Mouse (Mus musculus): ENCODE data around the gene Crocc.

Crocc gene

DNA sequence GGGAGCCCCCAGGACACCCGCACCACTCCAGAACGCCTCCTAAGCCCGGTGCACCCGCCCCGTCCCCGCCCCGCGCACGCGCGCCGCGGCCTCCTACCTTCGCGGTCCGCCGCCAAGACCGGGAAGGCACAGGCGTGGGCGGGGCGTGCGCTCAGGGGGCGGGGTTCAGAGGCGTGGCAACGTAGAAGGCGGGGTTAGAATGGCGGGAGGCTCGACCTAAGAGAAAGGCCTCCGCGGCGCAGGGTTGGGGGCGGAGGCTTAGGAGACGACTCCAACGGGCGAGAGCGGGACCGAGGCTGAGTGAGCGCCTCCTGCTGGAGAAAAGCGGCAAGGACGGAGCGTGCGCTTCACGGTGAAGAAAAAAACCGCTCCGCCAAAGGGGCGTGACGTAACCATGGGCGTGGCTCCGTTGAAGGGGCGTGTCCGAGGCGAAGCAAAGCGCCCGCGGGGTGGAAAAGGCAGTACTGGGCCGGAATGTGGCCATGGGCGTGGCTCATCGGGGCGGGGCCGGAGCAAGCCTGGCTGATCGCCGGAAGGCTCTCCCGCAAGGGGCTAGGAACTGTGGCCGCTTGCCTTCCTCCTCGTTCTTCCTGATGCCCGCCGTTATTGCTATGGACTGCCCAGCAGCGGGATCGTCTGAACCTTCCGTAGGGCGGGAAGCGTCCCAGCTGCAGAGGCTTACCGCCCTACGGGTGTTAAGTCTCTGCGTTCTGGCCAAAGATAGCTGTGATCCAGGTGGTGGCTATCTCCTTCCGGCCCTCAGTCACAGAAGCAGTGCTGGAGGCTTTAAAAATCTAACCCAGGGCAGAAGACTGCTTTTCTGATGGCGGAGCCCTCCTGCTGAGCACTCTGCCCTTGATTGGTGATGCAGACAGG is at the start of gene Crocc:
Gene Crocc (minus strand): TSS at position 125 of the 876 bp plus-strand sequence.
- peak; percentile 100 for DNase-seq

DNA sequence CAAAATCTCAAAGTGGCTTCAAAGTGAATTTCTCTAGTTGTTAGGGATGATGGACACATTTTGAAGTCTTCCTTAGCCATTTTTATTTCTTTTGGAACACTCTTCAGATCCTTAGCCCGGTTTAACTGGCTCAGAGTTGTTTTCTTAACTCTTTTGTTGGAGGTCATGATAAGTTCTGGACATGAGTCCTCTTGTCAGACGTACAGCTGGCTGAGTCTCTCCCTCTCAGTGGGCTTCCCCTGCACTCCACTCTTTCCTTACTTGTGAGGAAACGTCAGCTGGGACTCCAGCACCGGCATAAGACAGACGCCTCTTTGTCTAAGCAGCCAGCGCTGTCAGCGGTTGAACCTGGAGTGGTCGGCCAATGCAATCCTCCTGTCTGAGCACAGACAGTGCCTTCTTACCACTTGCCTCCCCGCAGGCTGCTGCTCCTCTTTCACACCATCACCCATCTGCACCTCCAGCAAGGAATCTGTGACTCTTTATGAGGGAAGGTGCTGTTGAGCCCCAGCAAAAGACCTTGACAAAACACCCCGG is 47.9 kb upstream of the Crocc start:
- DNase-seq = no peak

DNA sequence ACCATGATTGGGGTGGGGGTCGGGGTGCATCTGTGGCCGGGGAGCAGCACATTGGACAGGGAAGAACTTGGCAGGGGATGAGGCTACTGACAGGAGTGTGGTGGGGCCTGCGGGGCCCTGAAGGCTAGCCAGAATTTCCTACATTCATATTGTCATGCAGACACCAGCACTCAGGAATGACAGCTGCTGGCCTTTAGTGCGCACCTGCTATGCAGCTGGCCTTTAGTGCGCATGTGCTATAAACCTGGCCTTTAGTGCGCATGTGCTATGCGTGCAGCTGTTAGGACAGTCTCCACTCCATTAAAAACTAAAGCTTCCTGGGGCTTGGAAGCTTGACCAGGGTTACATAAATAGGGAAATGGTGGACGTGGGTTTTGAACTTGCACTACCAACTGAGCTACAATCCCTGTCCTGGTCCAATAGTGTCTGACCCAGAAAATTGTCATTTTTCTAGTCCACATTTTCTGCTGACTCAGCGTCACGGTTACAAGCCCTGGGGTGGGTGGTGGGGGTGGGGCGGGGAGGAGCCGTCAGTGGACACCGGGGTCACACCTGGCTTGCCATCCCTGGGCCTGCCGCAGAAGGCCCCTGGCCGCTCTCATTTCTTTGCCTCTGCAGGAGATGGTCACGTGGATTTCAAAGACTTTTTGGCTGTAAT is 46.3 kb upstream of the Crocc start:
- DNase-seq = no peak

DNA sequence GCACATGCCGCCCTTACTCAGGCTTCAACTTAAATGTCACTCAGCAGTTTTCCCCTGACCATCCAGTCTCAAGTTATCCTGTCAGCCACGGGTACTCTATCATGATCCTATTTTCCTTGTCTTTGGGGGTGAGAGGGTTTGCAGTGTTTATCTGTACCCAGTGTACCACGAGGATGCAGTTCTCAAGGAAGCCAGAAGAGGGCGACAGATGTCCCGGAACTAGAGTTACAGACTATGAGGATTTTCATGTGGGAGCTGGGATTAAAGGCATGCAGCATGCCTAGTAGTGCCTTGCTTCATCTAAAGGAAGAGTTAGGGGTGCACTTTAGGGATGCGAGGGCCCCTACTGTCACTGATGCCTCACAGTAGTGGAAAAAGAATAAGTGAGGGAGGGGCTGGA is 41.5 kb upstream of the Crocc start:
- peak; percentile 44 for DNase-seq

DNA sequence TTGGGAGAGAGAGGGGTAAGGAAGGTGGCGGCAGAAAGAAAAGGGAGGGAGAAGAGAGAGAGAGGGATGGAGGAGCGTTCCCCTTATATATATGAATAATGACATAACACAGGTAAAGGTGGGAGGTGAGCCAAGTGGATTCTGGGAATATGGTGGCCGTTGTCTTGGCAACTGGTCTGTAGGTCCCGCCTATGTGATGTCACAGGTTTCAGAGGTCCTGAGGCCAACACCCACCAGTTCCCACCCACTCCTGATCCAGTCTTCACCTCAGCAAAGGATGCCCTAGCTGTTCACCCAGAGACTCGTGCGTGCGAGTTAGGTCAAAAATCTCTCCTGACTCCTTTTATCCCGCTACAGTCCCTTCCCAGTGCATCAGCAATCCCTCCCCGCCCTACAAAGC is 40.9 kb upstream of the Crocc start:
- no peak for DNase-seq

DNA sequence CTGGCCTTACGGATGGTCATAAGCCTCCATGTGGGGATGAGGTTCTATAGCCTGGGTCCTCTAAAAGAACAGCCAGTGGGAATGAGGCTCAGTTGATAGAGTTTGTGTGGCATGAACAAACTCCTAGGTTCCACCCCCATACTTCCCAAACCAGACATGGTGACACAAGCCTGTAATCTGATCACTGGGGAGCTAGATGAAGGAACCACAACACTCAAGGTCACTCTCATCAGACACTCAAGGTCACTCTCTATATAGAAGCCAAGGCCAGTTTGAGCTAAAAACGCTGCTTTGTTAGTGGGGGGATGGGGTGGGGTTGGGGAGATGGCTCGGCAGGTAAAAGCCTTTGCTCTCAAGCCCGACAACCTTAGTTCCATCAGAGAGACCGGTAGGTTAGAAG is 39.6 kb upstream of the Crocc start:
- DNase-seq = no peak

DNA sequence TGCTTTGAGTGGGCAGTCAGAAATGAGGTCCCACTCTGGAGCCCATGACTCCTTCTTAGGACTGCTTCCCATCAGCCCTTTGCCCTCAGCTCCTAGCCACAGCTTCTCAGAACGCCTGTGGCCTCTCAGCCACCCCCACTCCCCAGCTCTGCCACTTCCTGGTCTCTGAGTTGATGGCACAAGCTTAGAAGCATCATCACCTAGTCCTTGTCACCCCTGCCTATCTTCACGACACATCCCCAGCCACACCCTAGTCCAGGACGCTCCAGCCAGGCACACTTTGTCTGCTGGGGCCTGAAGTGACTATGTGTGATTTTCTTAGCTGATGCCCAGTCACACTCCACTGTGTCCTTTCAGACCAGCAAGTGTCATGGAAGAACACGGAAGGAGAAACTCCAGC is 38.6 kb upstream of the Crocc start:
- no peak for DNase-seq

DNA sequence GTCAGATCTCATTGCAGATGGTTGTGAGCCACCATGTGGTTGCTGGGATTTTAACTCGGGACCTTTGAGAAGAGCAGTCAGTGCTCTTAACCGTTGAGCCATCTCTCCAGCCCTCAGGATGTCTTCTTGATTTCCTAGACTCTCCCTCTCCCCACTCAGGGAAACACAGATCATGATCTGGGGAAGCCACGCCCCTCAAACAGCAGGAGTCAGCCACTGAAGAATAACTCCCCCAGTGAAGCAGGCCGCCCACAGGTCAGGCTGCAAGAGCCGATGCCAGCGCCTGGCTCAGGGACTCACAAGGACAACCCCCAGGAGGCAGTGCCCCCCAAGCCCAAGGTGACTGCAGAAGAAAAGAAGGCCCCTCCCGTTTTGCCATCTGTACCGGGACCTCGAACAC is 36.4 kb upstream of the Crocc start:
- DNase-seq = no peak

DNA sequence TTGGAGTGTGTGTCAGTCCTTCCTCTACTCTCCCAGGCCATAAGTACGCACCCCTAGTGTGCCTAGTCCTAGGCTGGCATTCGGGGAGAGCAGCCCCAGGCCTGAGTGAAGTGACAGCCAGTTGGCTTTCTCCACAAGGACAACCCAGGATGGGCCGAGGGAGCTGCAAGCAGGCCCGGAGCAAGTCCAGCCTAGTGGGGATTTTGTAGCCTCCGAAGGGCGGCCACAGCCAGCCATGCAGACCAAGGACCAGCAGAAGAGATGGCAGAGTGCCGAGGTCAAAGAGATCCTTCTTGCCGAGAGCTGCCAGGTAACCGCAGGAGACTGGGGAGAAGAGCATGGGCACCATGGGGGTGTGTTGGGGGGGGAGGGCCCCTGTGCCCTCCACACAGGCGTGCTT is 34.7 kb upstream of the Crocc start:
- DNase-seq = peak; percentile 25

DNA sequence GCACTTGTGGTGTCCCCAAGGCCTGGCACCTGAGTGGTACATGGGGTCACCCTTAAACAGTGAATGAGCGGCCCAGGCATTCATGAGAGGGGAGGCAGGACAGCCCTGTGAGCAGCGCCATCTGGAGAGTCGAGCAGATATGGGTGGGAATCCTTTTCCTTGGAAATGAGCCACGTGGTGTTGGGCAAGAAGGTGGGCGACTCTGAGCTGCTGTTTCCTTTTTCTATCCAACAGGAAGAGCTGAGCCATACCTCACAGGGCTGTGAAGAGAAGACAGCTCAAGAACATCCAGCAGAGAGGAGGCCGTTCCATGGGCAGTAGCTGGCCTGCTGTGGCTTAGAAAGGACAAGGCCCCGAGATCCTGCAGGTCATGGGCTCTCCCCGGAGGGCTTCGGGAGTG is 28.4 kb upstream of the Crocc start:
- DNase-seq = no peak

DNA sequence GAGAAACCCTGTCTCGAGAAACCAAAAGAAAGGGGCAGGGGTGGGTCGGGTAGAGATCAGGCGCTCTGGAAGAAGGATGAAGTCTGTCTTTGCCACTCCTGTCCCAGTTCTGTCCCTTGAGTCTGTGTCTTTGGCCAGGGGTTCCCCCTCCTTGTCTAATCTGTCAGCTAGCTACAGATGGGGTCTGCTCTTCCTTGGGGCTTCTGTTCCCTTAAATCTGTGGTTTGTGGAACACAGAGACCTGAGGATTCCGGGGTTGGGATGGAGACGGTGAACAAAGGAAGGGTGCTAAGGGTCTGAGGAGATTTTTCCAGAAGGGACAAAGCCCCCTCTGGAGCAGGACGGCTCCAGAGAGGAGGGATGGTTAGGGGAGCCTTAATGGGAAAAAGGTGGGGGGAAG is 27.7 kb upstream of the Crocc start, which contains the start of gene Spata21:
Gene Spata21 (plus strand): TSS at position 301 of the 400 bp plus-strand sequence.
- no peak for DNase-seq

DNA sequence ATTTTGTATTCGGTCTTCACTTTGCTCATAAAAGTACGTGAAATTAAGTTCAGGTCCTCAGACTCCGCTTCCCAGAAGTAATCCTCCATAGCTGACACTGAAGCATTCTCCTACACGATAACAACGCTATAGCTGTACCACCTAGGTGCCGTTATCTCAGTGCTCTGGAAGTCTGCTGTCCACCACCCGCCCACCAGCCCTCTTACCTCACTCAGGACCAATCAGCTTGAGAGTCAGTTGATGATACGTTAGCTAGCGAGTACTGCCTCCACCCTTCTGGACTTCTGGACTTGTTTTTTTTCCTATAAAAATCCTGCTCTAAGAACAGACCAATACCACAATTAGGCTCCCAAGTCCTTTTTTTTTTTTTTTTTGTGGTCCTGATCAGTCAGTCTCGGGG is 26.5 kb upstream of the Crocc start:
- DNase-seq = no peak

DNA sequence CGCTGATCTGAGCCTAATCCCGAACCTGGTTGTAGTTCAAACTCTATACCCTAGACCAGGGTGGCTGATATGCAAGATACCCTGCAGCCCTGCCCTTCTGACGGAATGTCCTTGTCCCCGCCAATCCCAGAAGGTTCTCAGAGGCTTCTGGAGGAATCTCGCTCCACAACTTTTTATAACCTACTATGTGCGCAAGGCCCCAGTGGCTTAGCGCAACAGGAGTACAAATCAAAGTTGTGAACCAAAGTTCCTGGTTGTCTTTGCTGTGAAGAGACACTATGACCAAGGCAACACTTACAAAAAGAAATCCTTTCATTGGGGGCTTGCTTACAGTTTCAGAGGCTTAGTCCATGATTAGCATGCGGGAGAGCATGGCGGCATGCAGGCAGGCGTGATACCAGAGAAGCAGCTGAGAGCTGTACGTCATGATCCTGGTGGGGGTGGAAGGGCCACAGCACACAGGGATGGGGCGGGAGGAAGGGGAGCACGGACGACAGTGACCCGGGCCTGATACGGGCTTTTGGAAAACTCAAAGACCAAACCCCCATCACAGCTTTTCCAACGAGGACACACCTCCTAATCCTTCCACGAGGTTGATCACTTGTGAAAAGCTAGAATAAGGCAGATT is 18.3 kb upstream of the Crocc start:
- no peak for DNase-seq

DNA sequence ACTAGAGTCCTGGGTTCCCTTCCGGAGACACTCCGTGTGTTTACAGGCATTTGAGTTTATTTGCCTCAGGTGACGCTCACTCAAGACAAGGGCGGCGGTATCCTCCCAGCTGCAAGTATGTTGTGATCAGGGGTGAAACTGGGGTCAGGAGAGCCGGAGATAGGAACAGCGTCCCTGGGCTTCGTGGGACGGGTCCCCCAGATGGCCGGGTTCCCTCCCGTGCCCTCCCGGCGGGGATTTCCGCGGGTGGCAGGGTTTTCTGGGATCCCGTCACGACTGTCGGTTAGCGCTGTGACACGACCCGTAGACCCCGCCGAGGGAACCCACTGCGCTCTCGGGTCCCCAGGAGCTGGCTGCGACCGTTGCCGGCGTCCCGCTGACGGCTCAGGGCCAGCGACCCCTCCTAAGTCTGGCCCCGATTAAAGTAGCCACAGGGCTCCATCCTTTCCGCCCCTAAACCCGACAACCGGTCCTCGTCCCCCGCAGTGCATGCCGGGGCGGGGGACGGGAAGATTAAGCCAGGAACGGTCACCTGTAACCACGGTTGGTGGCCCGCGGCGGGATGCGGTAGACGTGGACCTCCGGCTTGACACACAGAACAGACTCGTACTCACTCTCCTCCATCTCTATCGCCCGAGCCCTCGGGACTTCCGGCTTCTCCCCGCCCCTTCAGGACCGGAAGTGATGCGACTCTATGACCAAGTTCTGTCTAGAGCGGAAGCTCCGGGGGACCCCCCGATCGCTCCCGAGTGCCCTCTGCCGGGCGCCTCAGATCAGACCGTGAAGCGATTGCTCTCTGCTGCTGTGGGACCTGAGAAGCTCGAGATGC is 17.5 kb upstream of the Crocc start, which contains the start of gene Necap2:
Gene Necap2 (minus strand): TSS at position 677 of the 829 bp plus-strand sequence.
- peak; percentile 93 for DNase-seq

DNA sequence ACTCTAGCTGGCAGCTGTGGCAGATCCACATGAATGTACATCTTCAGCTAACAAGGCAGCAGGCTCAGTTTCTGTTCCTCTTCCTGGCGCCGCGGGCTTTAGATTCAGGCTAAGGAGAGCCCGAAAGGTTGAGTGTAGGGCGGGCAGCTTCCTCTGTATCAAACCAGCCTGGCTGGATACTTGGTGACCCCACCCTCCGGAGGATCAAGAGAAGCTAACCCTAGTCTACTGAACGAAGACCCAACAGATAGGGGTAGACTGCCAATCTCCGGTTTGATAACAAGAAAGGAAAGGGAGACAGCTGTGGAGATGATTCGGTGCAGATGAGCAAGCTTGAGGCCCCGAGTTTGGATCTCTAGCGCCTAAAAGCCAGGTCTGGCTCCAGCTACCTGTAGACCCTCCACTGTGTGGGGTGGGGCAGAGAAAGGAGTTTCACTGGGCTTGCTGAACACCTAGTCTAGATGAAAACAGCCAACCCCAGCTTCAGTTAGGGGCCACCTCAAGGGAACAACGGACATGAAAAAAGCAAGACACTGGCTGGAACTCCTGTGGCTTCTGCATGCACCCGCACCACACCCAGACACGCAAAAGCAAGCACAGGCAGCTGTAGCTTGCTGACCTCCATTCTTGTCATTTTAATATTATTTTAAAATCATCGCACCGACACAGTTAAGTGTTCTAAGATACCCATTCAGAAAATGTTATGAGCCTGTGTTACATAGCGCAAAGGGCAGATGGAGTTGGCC is 16.6 kb upstream of the Crocc start:
- no peak for DNase-seq

DNA sequence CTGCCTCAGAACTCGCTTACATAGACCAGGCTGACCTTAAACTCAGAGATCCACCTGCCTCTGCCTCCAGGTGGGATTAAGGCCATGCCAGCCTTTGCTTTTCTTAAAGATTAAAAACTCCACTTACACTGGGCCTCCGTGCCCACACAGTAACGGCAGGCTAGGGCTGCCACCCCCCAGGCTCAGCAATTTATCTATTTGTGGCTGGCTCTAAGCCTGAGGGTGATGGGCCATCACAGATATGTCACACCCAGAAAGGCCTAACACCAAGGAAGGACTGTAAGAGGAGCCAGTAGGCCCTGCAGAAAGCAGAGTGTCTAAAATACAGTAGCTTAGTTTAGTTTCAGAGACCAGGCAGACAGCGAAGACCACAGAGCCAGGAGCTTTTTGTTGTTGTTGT is 13.8 kb upstream of the Crocc start:
- DNase-seq = no peak

DNA sequence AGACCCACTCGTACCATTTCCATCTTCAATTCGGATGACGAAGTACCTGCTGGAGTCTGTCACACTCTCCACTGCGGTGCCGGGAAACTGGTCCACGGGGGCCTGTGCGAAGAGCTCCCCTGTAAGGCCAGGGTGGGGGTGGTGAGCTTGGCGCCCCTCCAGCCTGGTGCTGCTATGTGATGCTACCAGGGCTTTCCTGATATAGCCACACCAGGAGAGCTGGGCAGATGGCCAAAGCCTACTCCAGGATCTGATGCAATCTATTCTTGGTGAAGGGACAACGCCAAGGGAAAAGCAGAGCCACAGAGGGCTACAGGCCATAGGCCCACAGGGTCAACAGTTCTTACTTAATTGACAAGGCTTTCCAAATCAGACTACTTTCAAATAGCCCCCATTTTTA is 13.3 kb upstream of the Crocc start:
- DNase-seq = no peak

DNA sequence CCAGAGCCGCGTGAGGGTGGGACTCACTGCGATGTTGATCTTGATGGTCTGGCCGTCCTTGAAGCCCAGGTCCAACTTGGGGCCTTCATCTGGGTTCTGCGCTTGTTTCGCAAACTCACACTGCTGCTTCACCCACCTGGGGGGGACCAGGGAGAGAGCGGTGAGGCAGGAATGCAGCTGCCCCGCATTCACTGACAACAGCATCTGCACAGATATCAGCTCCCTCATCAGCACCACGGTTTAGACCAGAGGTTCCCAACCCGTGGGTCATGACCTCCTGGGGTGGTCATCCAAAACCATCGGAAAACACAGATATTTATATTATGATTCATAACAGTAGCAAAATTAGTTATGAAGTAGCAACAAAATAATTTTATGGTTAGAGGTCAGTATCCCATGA is 12.2 kb upstream of the Crocc start:
- no peak for DNase-seq

DNA sequence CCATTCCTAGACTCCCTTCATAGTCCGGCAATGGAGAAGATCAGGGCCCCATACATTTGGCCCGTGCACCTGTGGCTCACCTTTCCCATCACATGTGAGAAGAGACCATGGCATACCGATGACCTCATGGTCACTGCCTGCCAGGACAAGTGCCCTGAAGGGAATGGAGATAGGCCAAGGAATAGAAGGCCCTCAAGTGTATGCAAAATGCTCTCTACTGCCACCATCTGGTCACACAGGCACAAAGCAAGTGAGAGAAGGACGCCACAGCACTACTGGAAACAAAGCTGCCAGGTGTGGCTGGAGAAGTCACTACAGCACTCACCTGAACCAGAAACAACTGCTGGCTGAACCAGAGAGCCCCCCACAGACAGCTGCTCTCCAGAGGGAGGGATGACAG is 9.4 kb upstream of the Crocc start:
- DNase-seq = peak; percentile 68

DNA sequence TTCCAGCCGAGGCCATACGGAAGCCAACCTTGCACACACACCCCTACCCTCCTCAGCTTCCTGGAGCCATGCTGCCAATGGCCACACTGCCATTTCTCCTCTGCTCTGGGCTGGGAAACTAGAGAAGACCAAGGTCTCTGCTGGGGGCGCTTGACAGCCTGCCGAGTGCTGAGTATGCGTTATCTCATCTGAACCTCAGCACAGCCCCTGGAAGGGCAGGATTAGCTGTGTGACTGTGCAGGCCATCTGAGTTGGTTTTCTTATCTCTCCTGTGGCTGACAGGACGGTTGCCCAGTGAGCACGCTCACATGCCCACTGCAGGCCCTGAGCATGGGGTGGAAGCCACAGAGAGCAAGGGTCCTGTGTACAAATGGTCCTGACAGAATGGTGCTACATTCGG is 8.3 kb upstream of the Crocc start:
- no peak for DNase-seq

DNA sequence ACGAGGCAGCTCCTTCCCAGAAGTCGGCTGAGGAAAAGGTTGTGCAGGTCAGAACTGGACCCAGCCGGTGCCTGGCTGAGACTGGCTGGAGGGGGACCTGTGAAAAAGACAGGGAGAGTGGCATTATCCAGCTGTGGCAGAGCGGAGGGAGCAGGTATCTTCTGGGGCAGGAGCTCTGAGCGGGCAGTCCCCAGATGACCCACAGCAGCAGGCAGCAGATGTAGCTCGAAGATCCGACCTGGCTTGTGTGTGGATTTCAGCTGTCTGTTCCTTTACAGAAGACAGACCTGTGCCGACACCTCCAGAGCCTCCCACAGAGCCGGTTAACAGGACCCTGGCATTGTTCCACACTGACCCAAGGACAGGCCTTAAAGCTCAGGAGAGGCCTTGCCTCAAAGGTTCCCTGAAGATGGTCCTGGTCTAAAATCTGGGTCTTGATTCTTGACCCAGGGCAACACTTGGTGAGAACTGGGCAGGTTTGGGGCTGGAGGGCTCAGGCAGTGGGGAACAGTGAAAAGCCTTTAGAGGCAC is 7.2 kb upstream of the Crocc start:
- no peak for DNase-seq

Measured in kidney, adult 18-20 months (tissue).